Mouse (Mus musculus) heart, postnatal 25 days (tissue): Measurements from ENCODE around the gene Kat5. TPM values are rescaled to one million over a fixed set of nuclear protein-coding genes. Genes with fewer than 3 reads are reported as not detected.
A peak's percentile ranks its signal among the peaks of the same experiment; 100 is the strongest.

Experiments used
- DNase-seq: peaks from one replicate; pipeline ENCODE4 v3.0.0; 2022; ENCODE audit warnings: low spot score
- intact Hi-C: fragments of 180-260 bp; cut with DNase I; formaldehyde crosslinking; loops from one replicate; pipeline ENCODE4 v1.15.1; 2025
- total RNA-seq, 2 experiments: library from RNA; stranded (reverse); gene quantifications; 2 replicates each; pipeline ENCODE4 v1.2.3; 2021

Gene Kat5
- total RNA-seq, 2 experiments from 2014 or later, result 24.8 to 26.5 TPM

- no peak for DNase-seq
- intact Hi-C loops, result loop anchor here (2.0 to 5.0 kb wide), 2 partner anchors 27 to 34 kb away; partner anchors contain the start of genes Rnaseh2c and Sipa1
Measured at GRCm38 (mm10) chr19:5636036-5636570, 26.1 kb upstream of the Kat5 start.

- intact Hi-C loops, result no loop called here
- no peak for DNase-seq
Measured at GRCm38 (mm10) chr19:5632120-5632519, 22.1 kb upstream of the Kat5 start.

GRCm38 (mm10) chr19:5629907-5630306 lies 19.9 kb upstream of the Kat5 start:
- no peak for DNase-seq
- intact Hi-C loops, result no loop called here

GRCm38 (mm10) chr19:5625311-5625710 lies 15.3 kb upstream of the Kat5 start:
- intact Hi-C loops, result no loop called here
- DNase-seq, result no peak

GRCm38 (mm10) chr19:5621884-5622283 lies 11.8 kb upstream of the Kat5 start:
- intact Hi-C loops, result no loop called here
- no peak for DNase-seq

GRCm38 (mm10) chr19:5620007-5620406 lies 10.0 kb upstream of the Kat5 start:
- intact Hi-C loops, result no loop called here

GRCm38 (mm10) chr19:5614953-5615352 lies 4.9 kb upstream of the Kat5 start:
- intact Hi-C loops, result loop anchor here (5.0 kb wide), 1 partner anchor 47 kb away; the partner anchor contains the start of gene Sipa1
- DNase-seq, result no peak

More at GRCm38 (mm10) chr19:5620007-5620406, 10.0 kb upstream of the Kat5 start:
- DNase-seq, result no peak

- intact Hi-C loops, result loop anchor here (5.0 kb wide), 1 partner anchor 49 kb away; the partner anchor contains the start of gene Sipa1
- DNase-seq, result no peak
Measured at GRCm38 (mm10) chr19:5612762-5613411, 2.9 kb upstream of the Kat5 start.

GRCm38 (mm10) chr19:5611973-5612372 lies 1.9 kb upstream of the Kat5 start:
- DNase-seq, result no peak
- intact Hi-C loops, result loop anchor here (2.0 to 5.0 kb wide), 2 partner anchors 23 to 50 kb away; partner anchors contain the start of gene Sipa1

- intact Hi-C loops, result no loop called here
- no peak for DNase-seq
Measured at GRCm38 (mm10) chr19:5609171-5609546, 878 bp downstream of the Kat5 start.

GRCm38 (mm10) chr19:5608707-5609106 lies 1.3 kb downstream of the Kat5 start:
- DNase-seq, result no peak
- intact Hi-C loops, result no loop called here

- no peak for DNase-seq
- intact Hi-C loops, result no loop called here
Measured at GRCm38 (mm10) chr19:5607705-5608410, 2.2 kb downstream of the Kat5 start.

GRCm38 (mm10) chr19:5606196-5606595 lies 3.8 kb downstream of the Kat5 start:
- intact Hi-C loops, result no loop called here
- DNase-seq, result no peak

- no peak for DNase-seq
- intact Hi-C loops, result no loop called here
Measured at GRCm38 (mm10) chr19:5605126-5605525, 4.9 kb downstream of the Kat5 start.

GRCm38 (mm10) chr19:5603664-5604063 lies 6.4 kb downstream of the Kat5 start:
- intact Hi-C loops, result loop anchor here (5.0 kb wide), 1 partner anchor 34 kb away; the partner anchor contains the start of gene Rela
- no peak for DNase-seq

- intact Hi-C loops, result loop anchor here (5.0 kb wide), 1 partner anchor 35 kb away; the partner anchor contains the start of gene Rela
- DNase-seq, result peak; percentile 49
Measured at GRCm38 (mm10) chr19:5601752-5602541, 8.1 kb downstream of the Kat5 start, which contains the start of gene Rnaseh2c. TSS of gene Rnaseh2c (plus strand) at chr19:5601873.

- DNase-seq, result no peak
- intact Hi-C loops, result no loop called here
Measured at GRCm38 (mm10) chr19:5599224-5599623, 10.8 kb downstream of the Kat5 start.

- intact Hi-C loops, result no loop called here
- no peak for DNase-seq
Measured at GRCm38 (mm10) chr19:5591888-5592287, 18.1 kb downstream of the Kat5 start.

GRCm38 (mm10) chr19:5589159-5589558 lies 20.9 kb downstream of the Kat5 start:
- DNase-seq, result no peak
- intact Hi-C loops, result no loop called here

- no peak for DNase-seq
Measured at GRCm38 (mm10) chr19:5581995-5582394, 28.0 kb downstream of the Kat5 start.

More at GRCm38 (mm10) chr19:5581995-5582394, 28.0 kb downstream of the Kat5 start:
- intact Hi-C loops, result no loop called here
